Mouse (Mus musculus): Measurements from ENCODE around the gene Rpn2.
A peak's percentile ranks its signal among the peaks of the same experiment; 100 is the strongest.

The Rpn2 gene

DNA sequence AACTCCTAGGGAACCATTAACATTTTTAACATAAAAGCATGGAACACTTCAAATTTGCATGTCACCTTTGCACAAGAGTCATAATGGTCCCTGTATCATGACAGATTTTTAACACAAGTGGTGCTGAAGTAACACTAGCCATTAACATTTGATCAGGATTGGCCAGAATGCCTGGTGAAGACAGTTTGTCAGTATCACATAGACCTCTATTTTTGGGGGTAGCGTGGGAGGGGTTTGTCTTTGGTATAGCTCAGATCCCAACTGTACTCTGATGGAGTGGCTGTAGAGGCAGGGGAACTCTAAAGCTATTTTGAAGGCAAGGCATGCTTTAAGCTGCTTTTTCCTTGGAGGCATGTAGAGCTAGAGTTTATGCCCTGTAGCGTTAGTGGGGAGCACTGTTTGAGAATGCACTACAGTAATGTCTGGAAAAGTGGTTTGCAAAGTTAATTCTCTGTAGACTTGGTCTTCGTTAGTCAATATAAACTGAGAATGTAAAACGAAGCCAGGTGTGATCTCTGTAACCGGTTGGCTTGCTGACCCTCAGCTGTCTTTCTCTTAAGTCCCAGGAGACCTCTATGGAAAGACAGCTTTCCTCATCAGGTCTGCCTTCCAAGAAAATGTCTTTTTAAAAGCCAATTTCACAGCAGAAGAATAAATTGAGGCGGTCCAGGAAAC, 32.3 kb downstream of the Rpn2 start:
- no peak for ATAC-seq (ENCODE audit: low TSS enrichment)

DNA sequence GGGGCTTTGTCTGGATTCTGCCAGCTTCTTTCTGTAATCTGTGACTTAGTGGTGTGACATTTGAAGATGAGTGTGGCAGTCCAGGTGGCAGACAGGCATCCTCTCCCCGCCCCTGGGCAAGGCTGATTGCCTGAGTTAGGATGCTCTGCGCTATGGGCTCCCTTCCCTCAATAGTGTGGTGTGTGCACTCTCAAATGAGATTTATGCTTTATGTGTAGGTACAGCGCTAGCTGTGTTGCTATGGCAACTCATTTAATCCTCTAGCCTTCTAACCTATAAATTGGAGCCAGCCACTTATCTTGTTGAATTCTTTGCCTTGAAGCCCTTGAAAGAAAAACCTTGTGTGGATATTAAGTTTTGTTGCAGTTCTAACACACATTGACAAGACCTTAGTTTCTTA, 34.9 kb downstream of the Rpn2 start:
- ATAC-seq (ENCODE audit: low TSS enrichment), result no peak

DNA sequence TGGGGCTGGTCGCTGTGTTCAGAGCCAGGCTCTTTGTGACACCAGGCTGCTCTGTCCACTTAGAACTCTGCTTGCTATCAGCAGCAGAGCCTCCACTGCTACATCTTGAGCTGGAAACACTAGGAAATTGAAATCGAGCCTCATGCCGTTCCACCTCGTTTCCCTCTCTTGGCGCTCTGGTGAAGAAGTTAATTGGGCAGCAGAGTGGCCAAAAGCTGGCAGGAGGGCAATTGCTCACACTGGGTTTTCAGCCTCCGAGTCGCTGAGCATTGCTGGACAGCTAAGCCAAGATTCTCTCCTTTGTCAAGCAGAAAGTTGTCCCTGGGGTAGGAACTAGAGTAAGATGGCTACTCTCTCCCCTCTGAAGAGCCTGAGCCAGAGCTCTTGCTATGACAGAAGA, 35.5 kb downstream of the Rpn2 start:
- peak; percentile 27; the same call in 1 of the 2 replicates for ATAC-seq (ENCODE audit: low TSS enrichment)

DNA sequence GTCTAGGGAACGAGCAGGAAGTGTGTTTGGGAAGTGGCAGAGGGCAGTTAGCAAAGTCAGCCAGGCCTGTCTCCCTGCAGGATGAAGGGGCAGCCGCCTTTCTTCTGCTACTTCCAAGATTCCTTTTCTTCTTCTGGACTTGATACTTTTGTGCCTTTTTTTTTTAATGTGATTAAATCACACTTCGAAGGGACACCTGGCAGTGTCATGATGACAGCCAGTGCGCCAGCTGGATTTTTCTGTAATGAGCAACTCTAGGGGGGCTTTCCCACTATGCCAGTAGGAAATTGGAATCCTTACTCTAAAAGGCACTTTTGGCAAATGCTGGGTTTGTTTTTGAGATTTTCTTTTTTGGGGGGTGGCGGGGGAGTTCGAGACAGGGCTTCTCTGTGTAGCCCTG, 36.7 kb downstream of the Rpn2 start:
- ATAC-seq (ENCODE audit: low TSS enrichment), result no peak

DNA sequence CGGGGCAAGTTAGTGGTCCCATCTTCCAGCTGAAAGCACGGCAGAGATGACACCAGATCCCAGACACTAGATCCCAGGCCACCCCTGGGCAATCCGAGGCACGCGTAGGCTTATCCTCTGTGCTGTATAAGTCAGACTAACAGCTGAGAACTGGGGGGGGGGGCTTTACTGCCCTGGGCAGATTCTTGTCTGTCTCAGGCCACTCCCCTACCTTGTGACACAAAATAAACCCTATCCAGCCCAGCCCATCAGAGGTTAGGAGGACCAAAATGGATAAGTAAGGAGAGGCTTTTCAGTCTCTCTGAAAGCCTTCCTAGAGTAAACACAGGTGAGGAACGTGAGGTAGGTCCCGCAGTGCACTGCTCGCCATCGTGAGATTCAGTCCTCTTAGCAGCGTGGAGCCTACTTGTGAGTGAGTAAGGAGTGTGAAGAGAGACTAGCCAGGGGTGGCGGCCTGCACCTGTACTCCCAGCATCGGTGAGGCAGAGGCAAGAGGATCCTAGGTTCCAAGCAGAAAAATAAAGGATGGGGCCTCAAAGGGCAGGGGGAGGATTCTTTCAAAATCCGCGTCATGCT, 37.6 kb downstream of the Rpn2 start:
- ATAC-seq (ENCODE audit: low TSS enrichment), result no peak

DNA sequence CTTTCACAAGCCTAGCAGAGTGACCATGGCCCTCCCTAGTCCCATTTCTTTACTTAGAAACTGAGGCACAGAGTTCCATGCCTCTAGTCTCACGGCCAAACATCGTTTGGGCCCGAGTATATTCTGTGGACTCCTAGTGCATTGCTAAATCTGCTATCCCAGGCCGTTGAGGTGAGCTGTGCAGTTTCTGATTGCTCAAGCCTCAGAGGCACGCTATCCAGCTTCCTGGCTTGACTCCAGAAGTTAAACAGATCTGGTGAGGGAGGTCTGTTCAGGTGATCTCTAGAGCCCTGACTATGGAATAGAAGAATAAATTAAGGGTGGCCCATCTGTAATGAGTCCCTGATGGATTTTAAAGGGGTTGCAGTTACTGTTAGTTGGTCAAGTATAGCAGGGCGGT, 38.4 kb downstream of the Rpn2 start:
- no peak for ATAC-seq (ENCODE audit: low TSS enrichment)

DNA sequence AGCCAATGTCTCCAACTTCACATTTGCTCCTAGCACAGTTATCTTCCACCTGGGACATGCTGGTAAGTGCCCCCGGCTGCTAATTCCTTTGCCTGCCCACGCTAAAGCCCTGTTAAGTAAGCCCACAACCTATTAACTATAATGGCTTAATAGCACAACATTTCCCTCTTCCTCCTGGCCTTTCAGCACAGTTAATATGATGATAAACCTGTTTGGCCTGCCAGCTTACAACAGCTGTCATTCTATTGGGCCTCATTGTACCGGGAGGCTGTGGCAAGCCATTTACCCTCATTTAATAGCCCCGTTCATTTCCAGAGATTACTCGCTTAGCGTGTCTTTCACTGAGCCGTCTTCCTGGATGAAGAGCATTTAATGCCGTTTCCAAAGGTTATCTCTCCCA, 41.3 kb downstream of the Rpn2 start:
- no peak for ATAC-seq (ENCODE audit: low TSS enrichment)

GRCm38 (mm10) chr2:157320886-157321285, 42.1 kb downstream of the Rpn2 start:
- no peak for ATAC-seq (ENCODE audit: low TSS enrichment)

DNA sequence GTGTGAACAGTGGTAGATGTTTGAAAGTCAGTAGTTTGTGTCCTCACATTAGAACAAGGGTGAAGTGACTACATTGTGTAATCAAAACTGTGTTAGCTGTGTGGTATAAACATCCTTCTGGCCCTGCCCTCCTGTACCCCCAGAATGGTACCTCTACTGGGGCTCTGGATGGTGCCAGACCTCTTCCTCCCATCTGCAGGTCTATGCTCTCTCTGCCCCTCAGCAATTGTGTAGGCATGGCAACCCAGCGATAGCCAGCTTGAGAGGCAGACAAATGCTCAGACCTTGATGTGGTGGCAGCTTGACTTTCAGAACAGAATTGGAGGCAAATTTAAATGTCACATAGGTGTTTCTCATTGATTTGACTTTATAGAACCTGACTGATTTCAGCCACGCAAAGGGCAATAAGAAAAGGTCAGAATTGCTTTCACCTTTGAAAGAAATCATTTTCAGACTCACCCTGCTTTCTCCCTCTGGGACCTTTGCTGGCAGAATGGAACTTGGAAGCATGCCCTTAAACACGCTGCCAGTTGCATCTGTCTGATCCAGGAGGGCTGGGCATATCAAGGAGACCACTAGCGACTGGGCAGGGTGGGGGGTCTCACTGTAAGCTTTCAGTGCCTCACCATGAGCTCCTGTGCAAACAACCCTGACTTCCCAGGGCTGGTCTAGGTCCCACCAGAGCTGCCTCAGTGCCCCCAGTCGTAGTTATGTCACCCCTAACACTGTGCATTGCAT, 43.4 kb downstream of the Rpn2 start:
- ATAC-seq (ENCODE audit: low TSS enrichment), result no peak

- no peak for ATAC-seq (ENCODE audit: low TSS enrichment)
These were observed 46.4 kb downstream of the Rpn2 start for GRCm38 (mm10) chr2:157325238-157325637.

GRCm38 (mm10) chr2:157328106-157328505, 49.3 kb downstream of the Rpn2 start:
- ATAC-seq (ENCODE audit: low TSS enrichment), result no peak

DNA sequence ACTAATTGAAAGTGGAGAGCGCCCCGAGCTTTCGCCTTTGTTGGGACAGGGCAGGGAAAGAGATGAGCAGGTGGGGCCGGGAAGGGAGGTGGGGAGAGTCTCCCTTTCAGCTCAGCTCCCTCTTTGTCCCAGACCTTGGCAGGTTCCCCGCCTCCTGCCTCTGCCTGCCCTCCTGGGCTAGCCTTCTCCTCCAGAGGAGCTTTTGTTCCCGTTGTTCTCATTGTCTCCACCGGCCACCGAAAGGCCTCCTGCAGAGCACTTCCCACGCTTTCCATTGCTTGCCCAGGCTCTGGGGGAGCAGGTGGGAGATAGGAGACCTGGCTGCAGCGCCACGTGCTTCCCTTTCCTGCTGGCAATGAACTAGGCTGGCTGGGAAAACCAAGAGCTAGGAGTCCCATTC, 49.8 kb downstream of the Rpn2 start:
- ATAC-seq (ENCODE audit: low TSS enrichment), result no peak

DNA sequence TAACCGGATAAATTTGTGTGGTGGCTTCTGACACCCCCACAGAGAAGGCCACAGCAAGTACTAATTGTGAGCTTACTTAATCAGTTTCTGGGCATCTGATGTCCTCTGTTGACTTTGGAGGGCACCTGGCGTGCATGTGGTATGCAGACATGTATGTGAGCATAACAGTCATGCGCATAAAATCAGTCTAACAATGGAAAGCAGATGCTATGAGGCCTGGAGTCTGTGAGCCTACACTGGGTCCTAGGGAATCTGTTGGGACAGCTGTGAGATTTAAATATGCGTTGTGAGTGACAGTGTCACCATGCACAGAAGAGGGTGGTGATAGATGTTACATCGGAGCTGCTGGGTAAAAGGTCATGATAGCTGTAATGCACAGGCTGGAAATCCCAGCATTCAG, 53.2 kb downstream of the Rpn2 start:
- no peak for ATAC-seq (ENCODE audit: low TSS enrichment)

DNA sequence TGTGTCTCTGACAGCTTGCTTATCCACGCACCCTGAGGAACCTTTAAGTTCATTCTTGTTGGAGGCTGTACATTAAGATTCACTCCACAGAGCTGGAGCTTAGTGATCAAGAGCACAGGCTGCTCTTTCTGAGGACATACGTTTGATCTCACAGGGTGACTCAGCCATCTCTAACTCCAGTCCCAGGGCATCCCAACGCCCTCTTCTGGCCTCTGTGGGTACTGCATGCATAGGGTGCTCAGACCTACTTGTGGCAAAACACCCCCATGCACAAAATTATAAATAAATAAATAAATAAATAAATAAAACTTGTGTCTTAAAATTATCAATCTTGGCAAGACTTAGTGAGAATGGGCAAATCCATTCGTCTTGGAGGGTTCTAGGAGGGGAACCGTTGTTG, 59.8 kb downstream of the Rpn2 start:
- ATAC-seq (ENCODE audit: low TSS enrichment), result peak; percentile 41; the same call in 1 of the 2 replicates

- no peak for ATAC-seq (ENCODE audit: low TSS enrichment)
These were observed 60.7 kb downstream of the Rpn2 start for GRCm38 (mm10) chr2:157339532-157339931.

DNA sequence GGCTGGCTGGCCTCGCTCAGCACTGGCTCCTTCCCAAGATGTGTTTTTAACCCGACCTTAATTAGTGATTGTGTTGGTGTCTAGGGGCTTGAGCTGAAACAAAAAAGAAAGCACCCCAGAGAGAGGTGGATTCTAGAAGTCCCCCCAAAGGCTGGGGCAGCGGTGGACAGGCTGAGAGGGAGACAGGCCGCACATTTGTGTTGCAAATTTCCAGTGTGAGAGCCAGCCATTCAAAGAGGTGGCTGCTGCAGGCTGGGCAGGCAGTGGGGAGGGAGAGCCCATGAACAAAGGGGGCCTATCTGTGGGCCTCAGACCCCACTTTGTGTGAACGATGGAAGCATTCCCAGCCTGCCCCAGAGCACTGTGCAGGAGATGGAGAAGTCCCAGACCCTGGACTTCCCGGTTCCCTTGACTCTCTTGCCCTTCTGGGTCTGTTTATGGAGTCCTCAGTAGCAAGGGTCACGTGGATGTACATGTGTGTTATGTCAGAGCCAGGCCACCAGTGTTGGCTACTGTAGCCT, 61.5 kb downstream of the Rpn2 start:
- ATAC-seq (ENCODE audit: low TSS enrichment), result peak; percentile 63

DNA sequence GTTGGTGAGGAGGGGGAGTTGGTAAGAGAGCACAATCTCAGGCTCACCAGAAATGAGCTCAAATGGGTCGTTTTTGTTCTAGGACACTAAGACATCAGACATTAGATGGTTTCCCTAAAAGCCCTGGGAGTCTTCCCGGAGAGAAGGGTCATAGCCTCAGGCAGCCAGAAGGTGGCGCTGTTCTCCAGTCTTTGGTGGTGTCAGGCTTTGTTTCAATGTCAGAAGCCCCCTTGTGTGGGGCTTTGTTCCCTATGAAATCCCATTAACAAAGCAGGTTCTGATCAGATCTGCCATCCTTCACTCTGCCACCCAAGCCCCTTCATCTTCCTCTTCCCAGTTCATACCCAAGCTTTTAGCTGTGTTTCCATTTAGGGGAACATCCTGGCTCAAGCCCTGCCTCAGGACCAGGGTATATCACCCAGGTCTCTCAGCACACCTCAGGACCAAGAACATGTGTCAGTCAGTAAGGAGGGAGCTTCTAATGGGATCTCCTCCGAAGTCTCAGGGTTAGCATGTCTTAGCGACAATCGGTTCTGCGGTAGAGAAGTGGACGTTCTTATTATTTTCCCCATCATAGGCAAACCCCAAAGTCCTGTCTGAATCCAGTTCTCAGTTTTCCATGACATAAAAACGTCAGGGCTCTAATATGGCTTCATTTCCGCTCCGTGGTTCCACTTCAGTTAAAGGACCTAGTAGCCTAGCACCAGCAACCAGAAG, 62.9 kb downstream of the Rpn2 start:
- ATAC-seq (ENCODE audit: low TSS enrichment), result peak; percentile 22; the same call in 1 of the 2 replicates

- no peak for ATAC-seq (ENCODE audit: low TSS enrichment)
These were observed 63.6 kb downstream of the Rpn2 start for GRCm38 (mm10) chr2:157342328-157342926.

- ATAC-seq (ENCODE audit: low TSS enrichment), result no peak
These were observed 64.5 kb downstream of the Rpn2 start for GRCm38 (mm10) chr2:157343337-157343736.

DNA sequence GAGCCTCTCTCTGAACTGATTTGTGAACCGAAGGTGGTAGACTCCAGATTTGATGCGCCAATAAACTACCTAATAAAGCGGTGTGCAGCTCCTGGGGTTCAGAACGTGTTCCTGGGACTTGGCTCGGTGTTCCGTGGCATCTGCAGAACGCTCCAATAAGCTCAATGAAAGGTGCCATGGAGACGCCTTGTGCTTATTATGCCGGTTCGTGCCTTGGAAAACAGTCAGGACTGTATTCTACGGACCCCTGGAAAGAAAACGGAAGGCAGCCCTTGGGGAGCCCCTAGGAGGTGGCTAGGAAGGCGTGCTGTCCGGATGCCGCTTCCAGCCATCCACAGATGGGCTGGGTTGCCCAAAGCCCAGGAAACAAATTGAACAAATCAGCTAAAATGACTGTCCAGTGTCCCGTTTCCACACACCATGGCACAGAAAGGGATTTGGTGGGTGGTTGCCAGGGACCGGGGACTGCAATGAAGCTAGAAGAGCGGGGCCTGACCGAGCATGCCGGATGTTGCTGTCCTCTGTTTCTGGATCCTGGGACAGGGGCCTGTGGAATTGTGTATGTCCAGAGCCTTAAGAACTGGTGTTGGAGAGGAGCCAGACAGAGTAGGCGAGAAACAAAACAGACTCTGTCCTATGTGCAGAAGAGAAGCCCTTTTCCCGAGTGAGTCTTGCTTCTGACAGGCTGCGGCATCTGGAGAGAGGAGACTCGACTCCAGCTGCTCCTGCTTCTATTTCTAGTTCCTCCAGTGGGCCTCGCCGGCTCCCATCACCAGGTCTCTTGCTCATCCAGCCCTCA, 68.7 kb downstream of the Rpn2 start, which contains the start of gene Ghrh:
TSS of gene Ghrh (minus strand) at position 146 of the 799 bp plus-strand sequence.
- ATAC-seq (ENCODE audit: low TSS enrichment), result peak; percentile 64
